ENCODE assay signal across 19 mouse cellular contexts in the genomic region with DNA sequence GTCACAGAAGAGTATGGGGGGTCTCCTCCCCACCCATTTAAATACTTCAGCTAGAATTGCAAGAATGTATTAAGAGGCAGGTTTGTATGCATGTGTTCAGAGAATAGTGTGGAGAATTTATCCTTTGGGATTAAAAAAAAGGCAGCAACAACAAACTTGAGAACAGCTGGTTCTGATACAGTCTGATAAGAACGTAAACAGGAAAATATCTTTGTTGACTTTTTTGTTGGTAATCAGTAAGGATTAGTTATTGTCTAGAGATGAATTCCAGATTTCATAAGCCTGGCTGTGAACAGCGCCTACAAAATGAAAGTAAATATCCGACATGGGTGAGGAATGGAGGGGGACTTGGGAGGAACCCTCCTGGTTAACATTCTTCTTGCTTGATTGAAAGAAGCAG.
DNase-seq lines count a peak whose midpoint lies in the region; ATAC-seq and TF ChIP-seq lines count a peak whose summit lies in the region.
"Had no signal": no experiment of that assay in that cellular context is flagged by ENCODE, and none has a peak within 500 bp of the region (broad histone marks: within the 10 kb centered on the region; RNA-seq: fewer than 3 reads in every experiment).

No protein-coding gene starts in this region.

- H3K4me3 ChIP-seq in heart, embryonic 15.5 days, result no peak overlapping the region
- H3K4me3 ChIP-seq in heart, embryonic 10.5 days, result no peak overlapping the region
- H3K4me3 ChIP-seq in lung, embryonic 14.5 days (ENCODE audit: low read depth, low read length), result no peak overlapping the region
- H3K4me3 ChIP-seq in brown adipose tissue, adult 24 weeks (ENCODE audit: insufficient read depth, low read depth, low read length), result peak overlapping the region; percentile 20; the same call in 1 of the 2 replicates
- H3K4me3 ChIP-seq in stomach, embryonic 16.5 days (replicated peaks; ENCODE audit: low read length), result 0 out of 2 replicates have a peak overlapping the region, but pooled peaks have one; percentile 1
- H3K4me3 ChIP-seq: erythroblast, embryonic 14.5 days; left cerebral cortex, adult 2 months; limb, embryonic 10.5 days had no signal

- H3K9ac ChIP-seq in heart, embryonic 15.5 days, result no peak overlapping the region
- no peak overlapping the region for H3K9ac ChIP-seq in lung, embryonic 14.5 days
- H3K9ac ChIP-seq in stomach, embryonic 16.5 days (ENCODE audit: low read length), result no peak overlapping the region

- peaks cover 3% of the 10 kb centered on the region; the same call in 1 of the 2 replicates for H3K27me3 ChIP-seq in heart, embryonic 15.5 days
- H3K27me3 ChIP-seq in heart, embryonic 10.5 days (ENCODE audit: insufficient read depth, poor library complexity, severe bottlenecking), result peaks cover 14% of the 10 kb centered on the region; the same call in 1 of the 2 replicates
- peaks cover 4% of the 10 kb centered on the region; the same call in 1 of the 2 replicates for H3K27me3 ChIP-seq in lung, embryonic 14.5 days (ENCODE audit: insufficient read depth, low read length)
- no peaks in the 10 kb centered on the region; the same call in 1 of the 2 replicates for H3K27me3 ChIP-seq in stomach, embryonic 16.5 days (ENCODE audit: control insufficient read depth, insufficient read depth, low read length)

- H3K4me1 ChIP-seq in heart, embryonic 15.5 days (replicated peaks), result peaks cover 4% of the 10 kb centered on the region; the same call in 1 of the 2 replicates
- H3K4me1 ChIP-seq in heart, embryonic 10.5 days, result peaks cover 10% of the 10 kb centered on the region
- H3K4me1 ChIP-seq in lung, embryonic 14.5 days (ENCODE audit: insufficient read depth), result no peaks in the 10 kb centered on the region
- no peaks in the 10 kb centered on the region for H3K4me1 ChIP-seq in brown adipose tissue, adult 24 weeks (ENCODE audit: control insufficient read depth, insufficient read depth, insufficient read length, low read length)
- H3K4me1 ChIP-seq in stomach, embryonic 16.5 days (ENCODE audit: control insufficient read depth, insufficient read depth, low read length), result no peaks in the 10 kb centered on the region

- DNase-seq in heart, embryonic 10.5 days (ENCODE audit: low spot score), result no peak
- DNase-seq in lung, embryonic 14.5 days, result no peak
- no peak for DNase-seq in lung, postnatal 14 days
- no peak for DNase-seq in cerebellum, adult 18-20 months
- DNase-seq: adrenal gland, adult 2 months; cerebellum, postnatal 14 days; embryo, embryonic 11 days; kidney, adult 9 months; midbrain, embryonic 14.5 days; thymus, adult 18-20 months had no signal

- no peaks in the 10 kb centered on the region for H3K36me3 ChIP-seq in heart, embryonic 15.5 days
- H3K36me3 ChIP-seq in heart, embryonic 10.5 days, result no peaks in the 10 kb centered on the region
- no peaks in the 10 kb centered on the region for H3K36me3 ChIP-seq in lung, embryonic 14.5 days (ENCODE audit: insufficient read depth)
- no peaks in the 10 kb centered on the region for H3K36me3 ChIP-seq in stomach, embryonic 16.5 days (ENCODE audit: control insufficient read depth, insufficient read depth, low read length)
- H3K36me3 ChIP-seq: G1E; limb, embryonic 10.5 days had no signal

- H3K27ac ChIP-seq in heart, embryonic 15.5 days, result no peak overlapping the region
- H3K27ac ChIP-seq in heart, embryonic 10.5 days, result no peak overlapping the region
- no peak overlapping the region for H3K27ac ChIP-seq in lung, embryonic 14.5 days (ENCODE audit: low read depth)
- H3K27ac ChIP-seq in brown adipose tissue, adult 24 weeks (replicated peaks; ENCODE audit: low read depth, low read length), result peak overlapping the region; percentile 50
- H3K27ac ChIP-seq in stomach, embryonic 16.5 days (ENCODE audit: low read length), result no peak overlapping the region
- H3K27ac ChIP-seq: left cerebral cortex, adult 2 months; limb, embryonic 10.5 days had no signal

- H3K4me2 ChIP-seq in heart, embryonic 15.5 days, result 0 out of 2 replicates have a peak overlapping the region, but pooled peaks have one; percentile 29
- H3K4me2 ChIP-seq in lung, embryonic 14.5 days, result 0 out of 2 replicates have a peak overlapping the region, but pooled peaks have one; percentile 7
- H3K4me2 ChIP-seq in stomach, embryonic 16.5 days (ENCODE audit: low read depth, low read length), result peak overlapping the region; percentile 23; the same call in 1 of the 2 replicates
- H3K4me2 ChIP-seq: liver, embryonic 11.5 days had no signal

- TF ChIP-seq CTCF in lung, embryonic 14.5 days (IDR thresholded peaks at IDR 0.05; ENCODE audit: low read depth), result no peak

- no peak for ATAC-seq in heart, embryonic 15.5 days (replicated peaks; ENCODE audit: insufficient number of reproducible peaks, insufficient read depth, low FRiP score, low read depth)
- no peak for ATAC-seq in lung, embryonic 14.5 days (ENCODE audit: insufficient read depth)
- ATAC-seq in stomach, embryonic 16.5 days (ENCODE audit: insufficient read depth, low FRiP score), result no peak
- ATAC-seq: forebrain, embryonic 14.5 days had no signal

- no peaks in the 10 kb centered on the region for H3K9me3 ChIP-seq in heart, embryonic 15.5 days (replicated peaks)
- no peaks in the 10 kb centered on the region for H3K9me3 ChIP-seq in heart, embryonic 10.5 days
- no peaks in the 10 kb centered on the region for H3K9me3 ChIP-seq in lung, embryonic 14.5 days (ENCODE audit: low read depth, low read length)
- H3K9me3 ChIP-seq in stomach, embryonic 16.5 days (replicated peaks; ENCODE audit: control insufficient read depth, low read length), result no peaks in the 10 kb centered on the region
- H3K9me3 ChIP-seq: G1E; limb, embryonic 10.5 days had no signal

- 60% methylated on average over 3 of the region's 3 CpGs for WGBS in heart, embryonic 15.5 days
- 79% methylated on average over 3 of the region's 3 CpGs for WGBS in heart, embryonic 10.5 days
- WGBS in lung, embryonic 14.5 days, result 51% methylated on average over 3 of the region's 3 CpGs
- WGBS in stomach, embryonic 16.5 days, result 51% methylated on average over 3 of the region's 3 CpGs

Comparison
In these comparisons a context has a peak if more than half of its experiments do, and no peak if none do; other contexts are left out.
1. H3K4me3 ChIP-seq: peak in brown adipose tissue, adult 24 weeks (single experiment) and stomach, embryonic 16.5 days (single experiment); none in heart, embryonic 15.5 days (single experiment), heart, embryonic 10.5 days (single experiment) and lung, embryonic 14.5 days (single experiment).
2. Peak in every context shown above with its lines, with median percentiles within 50 percentile points of each other: H3K4me2 ChIP-seq.